Mouse (Mus musculus): ENCODE results near the gene Ppp2r1b. TPM values are rescaled to one million over a fixed set of nuclear protein-coding genes. Genes with fewer than 3 reads are reported as not detected.

Gene Ppp2r1b
- polyA plus RNA-seq, 1 experiment from 2014 or later, result 48.7 TPM

DNA sequence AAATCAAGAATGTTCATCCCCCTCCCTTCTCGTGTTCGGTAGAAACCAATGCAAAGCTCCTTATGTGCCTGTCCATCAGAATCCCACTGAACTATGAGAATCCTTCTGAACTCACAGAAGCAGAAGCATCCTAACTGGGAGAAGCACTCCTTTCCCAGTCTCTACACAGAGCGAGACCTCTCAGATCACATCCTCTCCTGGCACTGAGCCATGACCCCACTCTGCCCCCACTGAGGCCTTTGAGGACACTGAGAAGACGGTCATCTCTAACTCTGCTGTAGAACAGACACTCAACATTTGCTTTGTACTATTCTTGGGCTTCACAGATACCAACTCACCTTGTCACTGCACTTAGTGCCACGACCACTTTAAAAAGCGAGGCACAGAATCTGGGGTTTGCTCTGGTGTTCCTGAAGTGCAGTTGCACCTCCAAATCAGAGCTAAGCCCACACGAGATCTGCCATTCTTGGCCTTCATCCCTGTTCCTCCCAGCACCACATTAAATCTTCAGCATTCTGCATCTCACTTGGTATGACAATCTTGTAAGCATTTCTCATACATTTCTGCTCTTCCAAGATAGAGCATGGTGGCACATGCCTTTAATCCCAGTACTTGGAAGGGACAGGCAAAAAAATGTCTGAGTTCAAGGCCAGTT is 66.9 kb downstream of the Ppp2r1b start:
- no peak for DNase-seq (ENCODE audit: low spot score)

DNA sequence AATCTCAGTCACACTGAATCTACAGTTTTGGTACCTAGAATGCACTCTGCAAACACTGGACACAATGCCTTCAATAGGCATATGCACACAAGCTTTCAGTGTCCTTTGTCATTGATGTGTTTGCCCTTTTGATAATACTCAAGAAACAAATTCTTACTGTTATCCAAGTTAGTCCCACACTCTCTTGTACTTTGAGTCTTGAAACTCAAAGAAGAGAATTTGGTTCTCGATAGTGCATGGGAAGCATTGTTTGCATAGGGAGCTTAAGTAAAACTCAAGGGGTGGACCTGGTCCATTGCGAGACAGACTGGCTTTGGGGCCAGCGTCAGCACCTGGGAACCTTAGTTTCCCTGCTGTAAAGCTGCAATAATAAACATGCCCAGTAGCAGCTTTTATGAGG is 73.0 kb downstream of the Ppp2r1b start:
- DNase-seq (ENCODE audit: low spot score), result no peak

DNA sequence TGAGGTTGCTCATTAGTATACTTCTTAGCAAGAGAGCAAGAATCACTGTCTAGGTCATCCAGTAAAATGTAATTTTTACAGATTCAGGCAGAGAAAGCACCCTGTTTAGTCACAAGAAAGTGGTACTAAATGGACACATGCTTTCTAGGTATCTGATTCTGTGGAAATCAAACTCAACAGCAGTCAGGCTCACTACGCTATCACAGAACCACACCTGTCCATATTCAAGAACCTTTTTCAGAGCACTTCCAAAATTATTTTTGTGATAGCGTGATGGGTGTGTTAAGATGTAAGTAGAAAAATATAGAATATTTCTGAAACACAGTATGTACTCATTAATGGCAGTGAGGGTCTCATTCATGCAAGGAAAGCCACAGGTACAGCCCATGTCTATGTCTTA is 74.5 kb downstream of the Ppp2r1b start:
- DNase-seq (ENCODE audit: low spot score), result no peak

DNA sequence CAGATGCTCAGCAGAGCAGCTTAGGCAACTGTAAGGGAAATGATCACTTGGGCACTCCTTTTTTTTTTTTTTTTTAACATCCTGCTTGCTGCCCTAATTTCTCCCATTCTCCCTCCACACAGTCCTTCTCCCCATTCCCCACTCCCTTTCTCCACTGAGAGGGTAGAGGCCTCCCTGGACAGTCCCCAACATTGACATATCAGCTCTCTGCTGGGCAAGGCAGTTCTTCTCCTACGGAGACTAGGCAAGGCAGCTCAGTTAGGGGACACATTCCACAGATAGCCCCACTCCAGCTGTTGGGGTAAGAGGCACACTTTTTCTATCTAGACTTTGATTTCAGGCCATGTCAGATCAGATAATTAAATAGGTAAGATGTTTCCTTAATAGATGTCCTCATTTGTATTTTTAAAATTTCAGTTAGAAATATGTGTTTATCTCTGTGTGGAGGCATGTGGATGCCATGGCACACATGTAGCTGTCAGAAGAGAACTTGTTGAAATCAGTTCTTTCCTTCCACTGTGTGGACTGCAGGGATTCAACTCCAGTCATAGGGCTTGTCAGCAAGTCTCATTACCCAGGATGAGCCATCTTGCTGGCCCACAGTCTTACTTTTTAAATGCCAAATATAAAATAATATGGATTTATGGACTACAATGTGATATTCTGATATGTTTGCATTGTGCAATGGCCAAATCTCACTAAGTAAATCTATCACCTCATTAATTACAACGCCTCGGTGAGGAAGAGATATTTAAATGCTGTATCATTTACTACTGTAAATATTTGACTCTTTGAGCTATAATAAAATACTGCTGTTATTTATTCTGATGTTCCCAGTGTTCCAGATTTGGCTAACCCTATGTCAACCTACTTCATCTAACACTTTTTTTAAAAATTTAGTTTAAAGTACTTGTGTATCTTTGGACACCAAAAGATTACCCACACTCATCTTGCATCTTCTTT is 76.1 kb downstream of the Ppp2r1b start:
- no peak for DNase-seq (ENCODE audit: low spot score)

DNA sequence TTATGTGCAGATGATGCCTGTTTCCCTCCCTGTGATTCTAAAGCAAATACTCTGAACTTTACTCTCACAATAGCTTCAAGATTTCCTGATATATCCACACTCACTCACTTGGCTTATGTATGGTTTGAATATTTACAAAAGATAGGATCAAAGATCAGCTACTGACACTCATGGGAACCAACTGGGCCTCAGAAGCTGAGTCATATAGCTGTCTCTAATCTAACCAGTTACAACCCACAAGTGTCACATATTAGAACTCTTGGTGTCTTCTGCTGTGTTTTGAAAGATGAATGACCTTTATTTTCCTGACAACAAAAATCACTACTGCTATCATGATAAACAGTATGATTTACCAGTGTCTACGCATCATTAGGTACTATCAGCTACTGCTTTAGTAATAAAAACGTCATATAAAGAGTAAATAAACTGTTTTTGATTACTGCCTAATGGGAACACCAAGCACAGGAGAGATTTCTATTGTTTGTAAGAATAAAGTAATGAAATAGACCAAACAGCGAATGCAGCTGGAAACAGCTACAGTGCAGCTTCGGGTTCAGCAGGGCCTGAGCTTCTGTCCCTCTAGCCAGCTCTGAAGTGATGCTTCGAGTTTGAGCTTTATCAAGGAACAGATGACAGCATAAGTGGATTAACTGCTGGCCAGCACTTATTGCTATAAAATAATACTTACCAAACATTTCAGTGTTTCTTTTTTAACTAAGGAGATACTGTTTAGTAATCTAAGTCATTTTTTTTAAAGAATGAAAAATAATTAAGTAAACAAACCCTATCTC is 77.5 kb downstream of the Ppp2r1b start:
- DNase-seq (ENCODE audit: low spot score), result no peak

DNA sequence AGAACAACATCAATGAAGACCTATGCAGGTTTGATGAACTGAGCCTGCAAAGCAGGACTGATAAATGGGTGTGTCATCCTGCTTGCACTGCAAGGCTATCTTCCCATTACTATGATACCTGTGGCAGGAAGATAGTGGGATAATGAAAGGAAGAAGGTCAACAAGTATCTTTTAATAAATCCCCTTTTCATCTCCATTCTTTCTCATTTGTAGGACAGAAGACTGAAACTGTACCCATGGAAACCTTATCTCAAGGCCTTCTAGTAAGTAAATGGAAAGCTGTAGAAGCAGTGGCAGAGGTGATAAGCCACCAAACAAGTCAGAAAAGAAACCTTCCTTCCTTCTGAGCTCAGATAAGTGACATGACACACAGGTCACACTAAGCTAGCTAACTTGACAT is 79.4 kb downstream of the Ppp2r1b start:
- no peak for DNase-seq (ENCODE audit: low spot score)

DNA sequence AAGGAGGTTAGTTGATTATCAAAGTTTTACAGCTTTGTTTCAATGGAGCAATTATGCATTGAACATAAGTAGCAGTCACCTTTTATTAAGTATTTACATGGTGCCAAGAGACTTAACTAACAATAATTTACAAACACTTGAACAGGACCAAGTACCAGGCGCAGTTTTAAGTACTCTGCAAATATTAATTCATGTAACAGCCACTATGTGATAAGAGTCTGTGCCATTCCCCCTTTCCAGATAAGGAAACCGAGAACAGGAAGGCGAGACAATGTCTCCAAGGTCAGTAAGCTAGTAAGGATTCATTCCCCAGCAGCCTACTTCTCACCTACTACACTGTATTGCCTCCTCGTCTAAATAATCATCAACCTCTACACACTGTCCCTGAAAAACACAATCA is 80.7 kb downstream of the Ppp2r1b start:
- no peak for DNase-seq (ENCODE audit: low spot score)

DNA sequence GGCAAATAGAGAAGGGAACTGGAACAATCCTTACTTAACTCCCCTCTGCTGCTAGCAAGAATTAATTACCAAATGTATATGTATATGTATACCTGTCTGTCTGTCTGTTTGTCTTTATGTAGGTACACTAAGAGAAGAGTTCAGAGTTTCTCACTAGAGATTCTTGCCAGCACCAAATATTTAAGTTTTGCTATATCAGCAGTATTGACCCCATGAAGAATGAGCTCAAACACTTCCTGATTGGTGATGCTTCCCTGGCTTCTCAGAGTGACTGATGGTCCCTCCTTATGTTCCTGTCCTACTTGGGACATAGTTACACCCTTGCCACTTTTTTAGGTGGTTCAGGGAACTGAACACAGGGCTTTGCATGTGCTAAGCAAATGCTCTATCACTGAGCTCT is 84.9 kb downstream of the Ppp2r1b start:
- DNase-seq (ENCODE audit: low spot score), result no peak

DNA sequence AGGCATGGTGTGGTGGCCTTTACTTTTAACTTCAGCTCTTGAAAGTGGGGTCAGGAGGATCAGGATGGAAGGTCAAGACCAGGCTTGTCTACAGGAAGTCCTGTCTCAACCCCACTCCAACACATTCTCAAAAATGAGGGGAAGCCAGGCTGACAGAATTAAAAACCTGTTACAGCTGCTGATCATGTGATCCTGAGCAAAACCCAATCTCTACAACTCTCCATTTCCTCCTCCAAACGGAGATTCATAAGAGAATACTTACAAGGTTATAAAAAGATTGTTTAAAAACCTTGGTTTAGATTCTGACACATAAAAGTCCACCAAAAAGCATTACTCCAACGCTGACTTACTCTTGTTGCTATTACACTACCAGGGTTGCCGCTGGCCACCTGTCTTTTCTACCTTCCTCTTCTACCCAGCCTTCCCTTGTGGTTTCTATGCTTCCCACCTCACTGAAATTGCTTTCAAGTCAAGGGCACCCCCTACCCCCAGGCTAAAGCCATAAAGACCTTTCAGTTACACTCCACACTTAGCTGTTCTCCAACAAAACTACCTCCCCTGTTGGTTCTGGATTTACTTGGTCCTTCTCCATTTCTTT is 96.8 kb downstream of the Ppp2r1b start:
- DNase-seq (ENCODE audit: low spot score), result peak; percentile 37

DNA sequence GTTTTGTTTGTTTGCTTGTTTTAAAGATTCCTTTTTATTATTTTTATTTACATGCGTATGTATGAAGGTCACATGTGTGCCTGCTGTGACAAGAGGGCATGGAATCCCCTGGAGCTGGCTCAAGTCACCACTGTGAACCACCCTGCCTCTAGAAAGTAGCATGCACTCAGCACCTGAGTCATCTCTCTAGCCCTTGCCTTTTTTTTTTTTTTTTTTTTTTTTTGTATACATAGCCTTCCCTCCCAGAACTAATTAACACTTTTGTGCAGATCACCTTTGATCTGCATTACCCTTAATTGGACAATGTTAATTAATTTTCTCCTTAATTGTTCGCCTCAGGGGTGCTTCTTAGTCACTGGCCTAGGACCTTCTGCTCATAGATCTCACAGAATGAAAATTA is 97.6 kb downstream of the Ppp2r1b start:
- no peak for DNase-seq (ENCODE audit: low spot score)

Other genes starting within 250 kb of the Ppp2r1b start
- gene Sdhd, start 241.5 kb upstream of the Ppp2r1b start, polyA plus RNA-seq (2015; fragmentation: Nextera tagmentation; extraction: Ambion mirVana), result 303 and 309 TPM in 2 replicates
- gene Timm8b, start 241.4 kb upstream of the Ppp2r1b start, polyA plus RNA-seq (2015; fragmentation: Nextera tagmentation; extraction: Ambion mirVana), result 282 and 312 TPM in 2 replicates
- gene Pih1d2, start 228.0 kb upstream of the Ppp2r1b start, polyA plus RNA-seq (2015; fragmentation: Nextera tagmentation; extraction: Ambion mirVana), result 2.5 and 3.2 TPM in 2 replicates
- 26.4 and 30.9 TPM in 2 replicates for gene Nkapd1, start 227.8 kb upstream of the Ppp2r1b start, polyA plus RNA-seq (2015; fragmentation: Nextera tagmentation; extraction: Ambion mirVana)
- 37.4 and 42.7 TPM in 2 replicates for gene Dlat, start 185.5 kb upstream of the Ppp2r1b start, polyA plus RNA-seq (2015; fragmentation: Nextera tagmentation; extraction: Ambion mirVana)
- 0.91 and 1.0 TPM in 2 replicates for gene Dixdc1, start 105.8 kb upstream of the Ppp2r1b start, polyA plus RNA-seq (2015; fragmentation: Nextera tagmentation; extraction: Ambion mirVana)
- 6.2 and 6.3 TPM in 2 replicates for gene 2310030G06Rik, start 98.8 kb upstream of the Ppp2r1b start, polyA plus RNA-seq (2015; fragmentation: Nextera tagmentation; extraction: Ambion mirVana)
- gene Cryab, start 94.0 kb upstream of the Ppp2r1b start, polyA plus RNA-seq (2015; fragmentation: Nextera tagmentation; extraction: Ambion mirVana), result 17.2 and 17.5 TPM in 2 replicates
- 2.0 and 2.7 TPM in 2 replicates for gene Hspb2, start 92.9 kb upstream of the Ppp2r1b start, polyA plus RNA-seq (2015; fragmentation: Nextera tagmentation; extraction: Ambion mirVana)
- gene Fdxacb1, start 77.1 kb upstream of the Ppp2r1b start, polyA plus RNA-seq (2015; fragmentation: Nextera tagmentation; extraction: Ambion mirVana), result 8.4 and 9.1 TPM in 2 replicates
- 17.2 and 19.1 TPM in 2 replicates for gene Alg9, start 70.3 kb upstream of the Ppp2r1b start, polyA plus RNA-seq (2015; fragmentation: Nextera tagmentation; extraction: Ambion mirVana)
- 33.2 and 39.6 TPM in 2 replicates for gene 1110032A03Rik, start 69.8 kb upstream of the Ppp2r1b start, polyA plus RNA-seq (2015; fragmentation: Nextera tagmentation; extraction: Ambion mirVana)
- 12.1 and 12.4 TPM in 2 replicates for gene Sik2, start 163.8 kb downstream of the Ppp2r1b start, polyA plus RNA-seq (2015; fragmentation: Nextera tagmentation; extraction: Ambion mirVana)
- 0.12 and 0.17 TPM in 2 replicates for gene Btg4, start 215.6 kb downstream of the Ppp2r1b start, polyA plus RNA-seq (2015; fragmentation: Nextera tagmentation; extraction: Ambion mirVana)
- gene Layn, start 231.8 kb downstream of the Ppp2r1b start, polyA plus RNA-seq (2015; fragmentation: Nextera tagmentation; extraction: Ambion mirVana), result 2.1 and 2.8 TPM in 2 replicates